Mouse (Mus musculus) hindlimb bud, embryonic 11.5 days (tissue): Measurements from ENCODE around the gene Elovl6.

Source experiments
- DNase-seq: peaks from one replicate; pipeline ENCODE4 v3.0.0-alpha.2; 2012; ENCODE audit warnings: low read depth, low spot score; ENCODE audit errors: extremely low spot score

Elovl6 gene

DNA sequence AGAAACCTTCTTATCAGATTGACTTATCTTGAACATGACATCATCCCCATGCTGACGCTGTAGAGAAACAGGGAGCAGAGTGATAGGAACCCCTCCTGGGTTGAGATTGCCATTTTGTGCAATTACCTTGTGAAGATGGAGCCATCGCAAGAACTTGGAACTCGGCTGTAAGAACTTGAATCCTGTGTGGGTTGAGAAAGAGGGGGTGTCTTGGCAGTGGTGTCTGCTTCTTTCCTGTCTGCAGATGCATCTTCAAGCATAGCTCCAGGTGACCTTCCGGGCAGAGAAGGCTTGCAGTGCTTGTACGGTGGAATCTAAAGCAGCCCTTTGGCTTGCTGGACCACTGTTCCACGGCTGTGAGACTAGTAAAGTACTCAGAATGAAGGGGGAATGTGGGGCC lies 63.9 kb downstream of the Elovl6 start:
- no peak for DNase-seq

DNA sequence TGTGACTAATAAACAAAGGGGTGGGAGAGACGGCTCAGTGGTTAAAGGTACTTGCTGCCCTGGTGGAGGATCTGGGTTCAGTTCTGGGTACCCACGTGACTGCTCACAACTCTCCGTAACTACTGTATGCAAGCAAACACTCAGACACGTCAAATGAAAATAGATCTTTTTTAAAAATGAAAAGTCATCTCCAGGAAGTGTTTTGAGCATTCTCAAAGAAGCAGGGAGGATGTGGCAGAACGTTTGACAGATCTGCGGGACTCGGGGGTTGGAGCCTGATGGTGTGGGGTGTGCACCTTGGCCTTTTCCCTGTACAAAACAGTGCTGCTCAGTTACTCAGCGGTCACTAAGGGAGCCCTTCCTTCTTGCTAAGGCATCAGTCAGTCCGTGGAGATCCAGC lies 70.1 kb downstream of the Elovl6 start:
- DNase-seq: no peak

- no peak for DNase-seq
These were observed 73.3 kb downstream of the Elovl6 start for GRCm38 (mm10) chr3:129605487-129605886.

- no peak for DNase-seq
These were observed 73.8 kb downstream of the Elovl6 start for GRCm38 (mm10) chr3:129605934-129606333.

- no peak for DNase-seq
These were observed 79.5 kb downstream of the Elovl6 start for GRCm38 (mm10) chr3:129611626-129612025.

- DNase-seq: no peak
These were observed 80.3 kb downstream of the Elovl6 start for GRCm38 (mm10) chr3:129612311-129613097.

DNA sequence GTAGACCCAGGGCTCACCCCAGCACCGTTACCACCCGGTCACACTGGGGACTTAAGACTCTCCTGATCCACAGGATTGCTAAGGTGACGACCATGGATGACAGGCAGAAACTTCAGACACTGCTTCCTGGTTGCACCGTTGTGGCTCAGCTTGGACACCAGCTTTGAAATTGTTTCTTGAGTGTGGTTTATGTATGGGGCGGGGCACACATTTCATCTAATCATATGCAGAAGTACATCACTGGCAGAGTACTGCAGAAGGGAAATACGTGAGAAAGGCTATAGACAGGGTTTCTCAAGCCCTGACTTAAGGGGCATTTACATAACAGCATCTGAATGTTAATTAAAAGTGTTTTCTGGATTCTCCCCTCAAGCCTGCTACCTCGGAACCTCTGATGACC lies 81.6 kb downstream of the Elovl6 start:
- DNase-seq: no peak

GRCm38 (mm10) chr3:129614216-129614615 lies 82.1 kb downstream of the Elovl6 start:
- DNase-seq: no peak

DNA sequence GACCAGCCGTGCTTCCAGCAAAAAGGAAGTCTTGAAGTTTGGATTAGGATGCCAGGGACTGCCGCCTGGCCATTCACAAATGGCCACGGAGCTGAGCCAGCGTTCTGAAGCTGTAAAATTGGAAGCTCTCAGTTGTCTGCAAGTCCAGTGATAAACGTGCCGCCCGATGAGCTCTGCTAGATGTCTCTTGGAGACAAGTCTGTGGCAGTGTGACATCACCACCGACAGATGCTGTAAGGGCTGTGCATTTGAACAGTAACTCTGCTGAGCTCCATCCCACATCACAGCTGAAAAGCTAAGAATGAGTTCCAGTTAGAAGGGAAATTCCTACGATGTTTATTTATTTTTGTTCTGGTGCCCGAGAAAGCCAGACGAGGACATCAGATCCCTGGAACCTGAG lies 85.3 kb downstream of the Elovl6 start:
- no peak for DNase-seq

- no peak for DNase-seq
These were observed 87.1 kb downstream of the Elovl6 start for GRCm38 (mm10) chr3:129619194-129619775.

- DNase-seq: no peak
These were observed 88.6 kb downstream of the Elovl6 start for GRCm38 (mm10) chr3:129620802-129621201.

- DNase-seq: no peak
These were observed 89.1 kb downstream of the Elovl6 start for GRCm38 (mm10) chr3:129621255-129621654.

DNA sequence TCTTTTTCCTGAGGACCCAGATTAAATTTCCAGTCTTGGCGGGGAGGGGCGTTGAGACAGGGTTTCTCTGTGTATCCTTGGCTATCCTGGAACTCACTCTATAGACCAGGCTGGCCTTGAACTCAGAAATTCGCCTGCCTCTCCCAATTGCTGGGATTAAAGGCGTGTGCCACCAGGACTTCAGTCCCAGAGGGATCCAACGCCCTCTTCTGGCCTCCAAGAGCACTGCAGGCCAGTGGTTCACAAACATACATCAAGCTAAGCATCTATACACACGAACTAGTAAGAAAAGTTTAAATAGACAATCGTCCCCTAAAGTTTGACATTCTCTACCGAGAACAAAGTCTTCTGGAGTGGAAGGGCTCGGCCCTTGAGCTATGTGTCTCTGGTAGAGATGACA lies 90.0 kb downstream of the Elovl6 start:
- DNase-seq: no peak

DNA sequence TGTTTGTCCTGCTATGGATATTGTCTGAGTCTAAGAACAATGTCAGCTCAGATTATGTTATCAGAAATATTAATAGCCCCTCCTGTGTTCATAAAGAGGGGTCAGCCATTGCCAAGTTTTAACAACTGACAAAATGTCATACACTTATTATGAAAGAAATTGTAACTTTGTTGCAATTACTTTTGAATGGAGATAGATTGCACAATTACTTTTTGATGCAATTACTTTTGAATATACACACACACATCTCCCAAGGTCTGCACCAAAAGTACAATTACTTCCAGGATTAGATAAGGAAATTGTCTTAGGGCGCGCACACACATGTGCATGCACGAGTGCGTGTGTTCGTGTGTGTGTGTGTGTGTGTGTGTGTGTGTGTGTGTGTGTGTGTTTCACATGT lies 90.5 kb downstream of the Elovl6 start:
- no peak for DNase-seq

DNA sequence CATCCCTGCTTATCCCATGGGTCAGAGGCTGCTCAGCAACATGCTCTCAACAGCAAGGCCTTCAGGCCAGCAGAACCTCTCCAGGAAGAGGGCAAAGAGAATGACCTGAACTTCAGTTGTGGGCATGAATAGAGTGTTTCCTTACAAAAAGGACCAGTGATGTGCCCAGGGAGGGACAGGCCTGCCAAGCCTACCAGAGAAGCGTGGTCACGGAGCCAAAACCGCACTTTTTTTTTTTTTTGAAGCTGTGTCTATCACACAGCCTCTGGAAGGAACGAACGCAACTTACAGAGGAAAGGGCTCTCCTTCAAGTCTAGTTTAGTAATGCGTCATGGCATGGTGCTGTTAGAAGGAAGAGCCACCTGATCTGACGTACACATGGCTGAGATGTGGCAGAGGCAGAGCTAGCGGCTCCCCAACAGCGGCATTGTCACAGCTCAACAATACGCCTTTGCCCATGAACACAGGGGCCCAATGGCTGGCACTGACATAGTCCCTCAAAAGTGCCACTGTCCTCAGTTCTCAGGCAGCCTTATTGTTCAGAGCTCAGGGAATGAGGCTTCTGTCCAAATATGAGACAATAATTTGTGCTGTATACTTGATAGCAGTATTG lies 92.1 kb downstream of the Elovl6 start:
- no peak for DNase-seq

DNA sequence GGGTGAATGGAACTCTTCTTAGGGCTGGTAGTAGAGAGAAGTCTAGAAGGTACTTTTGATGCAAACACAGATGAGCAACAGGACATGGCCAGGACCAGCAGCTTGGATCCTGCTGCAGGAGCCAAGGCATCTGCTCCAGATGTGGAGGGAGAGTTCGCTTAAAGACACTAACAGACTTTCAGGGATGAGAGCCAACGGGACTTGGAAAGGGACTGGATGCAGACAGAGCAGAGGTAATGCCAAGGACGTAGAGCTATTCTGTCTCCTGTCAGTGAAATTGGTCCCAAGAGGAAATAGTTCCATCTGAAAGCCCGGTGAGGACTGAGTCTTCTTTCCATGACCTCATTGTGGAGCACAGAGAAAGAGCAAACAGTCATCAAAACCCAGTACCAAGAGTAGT lies 95.1 kb downstream of the Elovl6 start:
- no peak for DNase-seq

GRCm38 (mm10) chr3:129631018-129631417 lies 98.9 kb downstream of the Elovl6 start:
- no peak for DNase-seq

- no peak for DNase-seq
These were observed 99.7 kb downstream of the Elovl6 start for GRCm38 (mm10) chr3:129631857-129632256.

DNA sequence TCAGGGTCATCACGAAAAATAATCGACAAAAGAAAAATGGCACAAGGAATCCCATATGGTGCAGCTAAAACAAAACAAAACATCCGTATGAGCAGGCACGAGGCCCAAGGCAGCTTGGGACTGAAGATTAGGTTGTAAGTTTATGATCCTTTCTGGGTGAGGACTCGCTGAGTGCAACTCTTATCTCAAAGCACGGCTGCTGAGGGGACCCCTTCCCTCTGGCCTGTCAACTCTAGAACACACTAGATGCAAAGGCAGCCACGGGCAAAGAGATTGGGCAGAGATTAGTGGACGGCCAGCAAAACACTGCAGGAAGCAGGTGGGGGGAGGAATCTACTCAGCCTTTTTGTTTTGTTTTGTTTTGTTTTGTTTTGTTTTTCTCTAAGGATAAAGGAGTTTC lies 101.4 kb downstream of the Elovl6 start:
- DNase-seq: no peak

GRCm38 (mm10) chr3:129634260-129634901 lies 102.2 kb downstream of the Elovl6 start:
- no peak for DNase-seq

- no peak for DNase-seq
These were observed 105.3 kb downstream of the Elovl6 start for GRCm38 (mm10) chr3:129637446-129637845.

GRCm38 (mm10) chr3:129639701-129640100 lies 107.5 kb downstream of the Elovl6 start:
- no peak for DNase-seq
